Mouse (Mus musculus): ENCODE measurements around the gene Cdh1. TPM values are rescaled to one million over a fixed set of nuclear protein-coding genes. Genes with fewer than 3 reads are reported as not detected.

Cdh1 gene
- polyA plus RNA-seq, 1 experiment from 2014 or later = 28.8 TPM

DNA sequence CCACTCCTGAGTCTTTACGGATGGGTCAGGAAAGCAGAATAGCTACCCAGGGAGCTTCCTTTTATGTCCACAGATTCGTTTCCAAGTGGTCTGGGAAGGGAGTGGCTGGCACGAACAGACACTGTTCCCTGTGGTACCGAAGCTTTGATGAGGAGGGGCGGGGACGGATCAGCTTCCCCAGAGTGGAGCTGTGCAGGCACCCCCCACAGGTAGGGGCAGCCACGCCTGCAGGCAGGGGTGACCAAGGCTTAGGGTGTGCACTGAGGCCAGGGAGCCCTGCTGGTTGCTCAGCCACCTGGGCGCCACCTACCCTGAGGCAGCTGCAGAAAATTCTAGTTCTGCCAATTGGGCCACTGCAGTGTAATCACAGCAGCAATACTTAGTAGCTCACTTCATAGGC lies 29.5 kb downstream of the Cdh1 start:
- H3K36me3 ChIP-seq (replicated peaks; ENCODE audit: insufficient read depth, low read length) = no peaks in the 10 kb centered on the region
- ATAC-seq (no peak), DNase-seq (no peak)
- H3K27me3 ChIP-seq (ENCODE audit: insufficient read depth, low read length) = no peaks in the 10 kb centered on the region
- 63% methylated on average over 8 of the region's 8 CpGs for WGBS (ENCODE audit: insufficient replicate concordance)
- TF ChIP-seq EP300 (IDR thresholded peaks at IDR 0.05; ENCODE audit: low read depth) = no peak
- TF ChIP-seq CTCF (IDR thresholded peaks at IDR 0.05; ENCODE audit: low read depth) = no peak
- no peak overlapping the region for H3K4me2 ChIP-seq (ENCODE audit: low read depth, low read length)
- H3K4me1 ChIP-seq (ENCODE audit: insufficient read depth) = peaks cover 21% of the 10 kb centered on the region
- no peak overlapping the region for H3K27ac ChIP-seq (ENCODE audit: low read depth)
- H3K9me3 ChIP-seq (ENCODE audit: low read length) = no peaks in the 10 kb centered on the region
- no peak overlapping the region for H3K4me3 ChIP-seq (ENCODE audit: low read depth, low read length)
- H3K9ac ChIP-seq (replicated peaks) = no peak overlapping the region

DNA sequence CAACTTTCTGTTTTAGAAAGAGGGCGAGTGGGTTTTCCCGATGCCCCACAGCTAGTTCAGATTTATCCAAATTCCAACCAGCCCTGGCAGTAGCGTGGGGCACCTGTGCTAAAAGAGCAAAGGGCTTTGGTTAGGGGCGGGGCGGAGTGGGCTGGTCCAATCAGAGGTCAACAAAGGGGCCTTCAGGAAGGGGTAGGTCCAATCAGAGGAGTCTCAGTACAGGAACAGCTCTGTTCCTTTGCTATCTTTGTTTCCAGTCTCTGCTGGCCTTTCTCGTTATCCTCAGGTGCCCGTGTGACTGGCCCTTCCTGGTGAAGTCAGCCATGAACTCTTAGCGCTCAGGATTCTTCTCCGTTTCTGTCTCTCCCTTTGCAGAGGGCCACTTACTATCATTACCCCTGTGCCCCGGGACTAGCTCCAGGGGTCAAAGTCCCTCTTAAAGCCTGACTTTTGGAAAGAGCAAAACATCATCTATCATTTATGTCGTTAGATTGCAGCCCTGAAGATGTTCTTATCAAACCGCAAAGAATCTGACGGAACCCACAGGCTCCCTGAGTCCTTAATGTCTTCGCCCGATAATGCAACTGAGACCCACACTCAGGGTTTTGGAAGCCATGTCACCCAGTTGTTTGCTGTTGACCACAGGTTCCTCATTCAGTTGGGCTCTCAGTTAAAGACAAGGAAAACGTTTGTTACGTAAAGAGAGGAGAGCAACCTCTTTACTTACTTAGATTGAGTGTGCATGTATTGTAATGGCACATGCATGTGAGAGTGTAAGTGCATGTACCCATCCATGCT lies 30.4 kb downstream of the Cdh1 start:
- Histone ChIP-seq H3K4me3 (ENCODE audit: low read depth, low read length) (no peak overlapping the region), H3K9ac (replicated peaks) (no peak overlapping the region), H3K36me3 (replicated peaks; ENCODE audit: insufficient read depth, low read length) (no peaks in the 10 kb centered on the region), H3K27ac (ENCODE audit: low read depth) (peak overlapping the region; percentile 59), H3K27me3 (ENCODE audit: insufficient read depth, low read length) (no peaks in the 10 kb centered on the region), H3K4me1 (ENCODE audit: insufficient read depth) (peaks cover 21% of the 10 kb centered on the region), H3K9me3 (ENCODE audit: low read length) (no peaks in the 10 kb centered on the region), H3K4me2 (ENCODE audit: low read depth, low read length) (peak overlapping the region; percentile 49)
- no peak for TF ChIP-seq EP300 (IDR thresholded peaks at IDR 0.05; ENCODE audit: low read depth)
- no peak for TF ChIP-seq CTCF (IDR thresholded peaks at IDR 0.05; ENCODE audit: low read depth)
- WGBS (ENCODE audit: insufficient replicate concordance) = 31% methylated on average over 17 of the region's 17 CpGs
- DNase-seq = peak; percentile 70
- ATAC-seq = peak; percentile 95

DNA sequence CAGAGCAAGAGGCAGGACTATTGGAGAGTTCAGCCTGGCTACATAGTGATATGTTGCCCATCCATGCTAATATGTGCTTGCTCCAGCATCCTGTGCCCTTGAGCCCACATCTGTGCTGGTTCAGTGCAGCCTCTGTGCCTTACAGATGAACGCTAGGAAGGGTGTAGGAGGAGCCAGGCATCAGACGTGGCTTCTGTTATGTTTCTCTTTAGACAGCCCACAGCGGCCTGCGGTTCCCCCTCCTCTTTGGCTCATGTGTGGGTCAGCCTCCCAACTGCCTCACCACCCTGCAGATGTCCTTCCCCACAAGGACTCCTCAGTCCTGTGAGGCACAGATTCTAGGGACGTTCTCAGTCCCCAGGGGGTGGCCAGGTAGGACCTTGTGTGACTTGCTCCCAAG lies 32.1 kb downstream of the Cdh1 start:
- no peak for DNase-seq
- Histone ChIP-seq H3K4me1 (ENCODE audit: insufficient read depth) (peaks cover 25% of the 10 kb centered on the region), H3K9ac (replicated peaks) (no peak overlapping the region), H3K27ac (ENCODE audit: low read depth) (no peak overlapping the region), H3K27me3 (ENCODE audit: insufficient read depth, low read length) (no peaks in the 10 kb centered on the region), H3K9me3 (ENCODE audit: low read length) (no peaks in the 10 kb centered on the region), H3K36me3 (replicated peaks; ENCODE audit: insufficient read depth, low read length) (no peaks in the 10 kb centered on the region), H3K4me2 (ENCODE audit: low read depth, low read length) (no peak overlapping the region), H3K4me3 (ENCODE audit: low read depth, low read length) (no peak overlapping the region)
- ATAC-seq = no peak
- WGBS (ENCODE audit: insufficient replicate concordance) = 34% methylated on average over 5 of the region's 5 CpGs
- TF ChIP-seq EP300 (IDR thresholded peaks at IDR 0.05; ENCODE audit: low read depth) = no peak
- no peak for TF ChIP-seq CTCF (IDR thresholded peaks at IDR 0.05; ENCODE audit: low read depth)

GRCm38 (mm10) chr8:106637446-106637845 lies 34.3 kb downstream of the Cdh1 start:
- no peaks in the 10 kb centered on the region for H3K9me3 ChIP-seq (ENCODE audit: low read length)
- no peak for DNase-seq
- no peaks in the 10 kb centered on the region for H3K36me3 ChIP-seq (replicated peaks; ENCODE audit: insufficient read depth, low read length)
- H3K9ac ChIP-seq (replicated peaks) = no peak overlapping the region
- TF ChIP-seq CTCF (IDR thresholded peaks at IDR 0.05; ENCODE audit: low read depth) (no peak), EP300 (IDR thresholded peaks at IDR 0.05; ENCODE audit: low read depth) (no peak)
- peaks cover 30% of the 10 kb centered on the region for H3K4me1 ChIP-seq (ENCODE audit: insufficient read depth)
- H3K27ac ChIP-seq (ENCODE audit: low read depth) = no peak overlapping the region
- no peak overlapping the region for H3K4me3 ChIP-seq (ENCODE audit: low read depth, low read length)
- H3K4me2 ChIP-seq (ENCODE audit: low read depth, low read length) = no peak overlapping the region
- 83% methylated on average over 4 of the region's 4 CpGs for WGBS (ENCODE audit: insufficient replicate concordance)
- no peaks in the 10 kb centered on the region for H3K27me3 ChIP-seq (ENCODE audit: insufficient read depth, low read length)
- ATAC-seq = no peak

GRCm38 (mm10) chr8:106638768-106639295 lies 35.7 kb downstream of the Cdh1 start:
- no peak for DNase-seq
- H3K4me3 ChIP-seq (ENCODE audit: low read depth, low read length) = no peak overlapping the region
- 75% methylated on average over 7 of the region's 7 CpGs for WGBS (ENCODE audit: insufficient replicate concordance)

GRCm38 (mm10) chr8:106640212-106640611 lies 37.1 kb downstream of the Cdh1 start:
- DNase-seq (no peak), ATAC-seq (no peak)
- H3K4me2 ChIP-seq (ENCODE audit: low read depth, low read length) = no peak overlapping the region
- H3K4me1 ChIP-seq (ENCODE audit: insufficient read depth) = peaks cover 17% of the 10 kb centered on the region
- no peak overlapping the region for H3K9ac ChIP-seq (replicated peaks)
- no peaks in the 10 kb centered on the region for H3K36me3 ChIP-seq (replicated peaks; ENCODE audit: insufficient read depth, low read length)
- no peaks in the 10 kb centered on the region for H3K27me3 ChIP-seq (ENCODE audit: insufficient read depth, low read length)
- no peak overlapping the region for H3K27ac ChIP-seq (ENCODE audit: low read depth)
- no peak for TF ChIP-seq CTCF (IDR thresholded peaks at IDR 0.05; ENCODE audit: low read depth)
- TF ChIP-seq EP300 (IDR thresholded peaks at IDR 0.05; ENCODE audit: low read depth) = no peak
- WGBS (ENCODE audit: insufficient replicate concordance) = 71% methylated on average over 7 of the region's 7 CpGs
- H3K9me3 ChIP-seq (ENCODE audit: low read length) = no peaks in the 10 kb centered on the region
- H3K4me3 ChIP-seq (ENCODE audit: low read depth, low read length) = no peak overlapping the region

More at GRCm38 (mm10) chr8:106638768-106639295, 35.7 kb downstream of the Cdh1 start:
- Histone ChIP-seq H3K27me3 (ENCODE audit: insufficient read depth, low read length) (no peaks in the 10 kb centered on the region), H3K4me1 (ENCODE audit: insufficient read depth) (peaks cover 25% of the 10 kb centered on the region), H3K4me2 (ENCODE audit: low read depth, low read length) (no peak overlapping the region), H3K9ac (replicated peaks) (no peak overlapping the region), H3K27ac (ENCODE audit: low read depth) (no peak overlapping the region), H3K36me3 (replicated peaks; ENCODE audit: insufficient read depth, low read length) (no peaks in the 10 kb centered on the region), H3K9me3 (ENCODE audit: low read length) (no peaks in the 10 kb centered on the region)
- no peak for ATAC-seq
- no peak for TF ChIP-seq CTCF (IDR thresholded peaks at IDR 0.05; ENCODE audit: low read depth)
- no peak for TF ChIP-seq EP300 (IDR thresholded peaks at IDR 0.05; ENCODE audit: low read depth)
